Mouse (Mus musculus) bone marrow, adult 2 months (tissue): ENCODE results near the gene Mettl6.

Experiments
- CTCF ChIP-seq: fragments of 200-500 bp; IDR thresholded peaks from 2 replicates; pipeline ENCODE4 v1.5.1; 2011; ENCODE audit warnings: low read length, control low read depth; ENCODE audit not compliant: control insufficient read depth, insufficient read depth
- POLR2A ChIP-seq: fragments of 200-500 bp; IDR thresholded peaks from 2 replicates; pipeline ENCODE4 v1.6.1; 2011; ENCODE audit warnings: low read depth, mild to moderate bottlenecking, control low read depth, low read length, borderline replicate concordance; ENCODE audit not compliant: control insufficient read depth

GRCm38 (mm10) chr14:31462886-31463285, 32.0 kb downstream of the Mettl6 start:
- no peak for TF ChIP-seq POLR2A
- TF ChIP-seq CTCF, result no peak
